ENCODE assay signal across 16 mouse cellular contexts in genomic region chr3:84319504-84319903, GRCm38 (mm10). TPM values are rescaled to one million over a fixed set of nuclear protein-coding genes. Genes with fewer than 3 reads are reported as not detected.
DNase-seq lines count a peak whose midpoint lies in the region; TF ChIP-seq lines count a peak whose summit lies in the region.
"Had no signal": no experiment of that assay in that cellular context is flagged by ENCODE, and none has a peak within 500 bp of the region (broad histone marks: within the 10 kb centered on the region; RNA-seq: fewer than 3 reads in every experiment).

No protein-coding gene starts in this region.

- H3K4me1 ChIP-seq in embryonic fibroblast, embryonic 13.5 days (ENCODE audit: control insufficient read depth, insufficient read depth, low read length) = peaks cover 12% of the 10 kb centered on the region

- H3K4me3 ChIP-seq in embryonic fibroblast, embryonic 13.5 days (ENCODE audit: insufficient read depth, low read length) = no peak overlapping the region
- H3K4me3 ChIP-seq: kidney, embryonic 15.5 days had no signal

- DNase-seq in heart, adult 18-20 months = peak; percentile 47 to 64
- DNase-seq in heart, adult 8-10 months (ENCODE audit: low spot score) = no peak
- DNase-seq in 3T3-L1 (ENCODE audit: low read depth, low spot score) = peak; percentile 98
- peak; percentile 44 for DNase-seq in heart, postnatal 4 days
- no peak for DNase-seq in left cerebral cortex, postnatal 10 days (ENCODE audit: extremely low spot score in 1 of 2, low spot score in 2 of 2)
- no peak for DNase-seq in urinary bladder, adult 2 months (ENCODE audit: low spot score)
- no peak for DNase-seq in ovary, adult 18-20 months (ENCODE audit: low spot score)
- DNase-seq: adrenal gland, adult 8-10 months; B cell, adult 2 months; forebrain, postnatal 0 days; gastrocnemius, postnatal 25 days; layer of hippocampus, adult 9-11 months had no signal

- no peak for TF ChIP-seq CTCF in embryonic fibroblast, embryonic 13.5 days (IDR thresholded peaks at IDR 0.05; ENCODE audit: borderline replicate concordance, insufficient read depth, low read length)

- intact Hi-C loops in left cerebral cortex, postnatal 10 days (cut with DNase I) = loop anchor here (10.0 kb wide), 1 partner anchor 225 kb away; no protein-coding TSS in a partner anchor

- no peak for TF ChIP-seq POLR2A in embryonic fibroblast, embryonic 13.5 days (IDR thresholded peaks at IDR 0.05; ENCODE audit: low read depth, low read length)

- peak overlapping the region; percentile 96 for H3K27ac ChIP-seq in embryonic fibroblast, embryonic 13.5 days (ENCODE audit: insufficient read depth, low read length)
- H3K27ac ChIP-seq: hindbrain, embryonic 14.5 days; kidney, embryonic 15.5 days had no signal

RNA-seq across cellular contexts. Expression of gene Trim2, which starts 12.8 kb away (rescaled TPM):
- total RNA-seq in heart, adult 18-20 months (2021) = 1 to 10 TPM; 6.2 to 7.0 TPM
- 1 to 10 TPM; 4.9 to 8.2 (median 6.7) TPM for total RNA-seq in heart, adult 8-10 months (2022)
- polyA plus RNA-seq in embryonic fibroblast, embryonic 13.5 days (2011; ENCODE audit: insufficient read length, low read depth, missing spikeins) = 17.5 and 20.6 TPM in 2 replicates
- total RNA-seq in heart, postnatal 4 days (2021) = 10 to 100 TPM in 1 of 2 experiments, 1 to 10 TPM in 1; 8.9 to 10.1 TPM
- total RNA-seq in left cerebral cortex, postnatal 10 days (2021) = 100 to 1,000 TPM; 186 to 212 TPM
- polyA plus RNA-seq in urinary bladder, adult 2 months (2012; rRNA removed) = 6.6 and 8.9 TPM in 2 replicates
- polyA plus RNA-seq: G1E had no signal

Comparison
In these comparisons a context has a peak if more than half of its experiments do, and no peak if none do; other contexts are left out.
1. DNase-seq: peak in heart, adult 18-20 months (2 of 2), 3T3-L1 (single experiment) and heart, postnatal 4 days (single experiment); none in heart, adult 8-10 months (single experiment), left cerebral cortex, postnatal 10 days (0 of 2), urinary bladder, adult 2 months (single experiment) and ovary, adult 18-20 months (single experiment).
2. RNA of gene Trim2, which starts 12.8 kb away (total RNA-seq): 186 to 212 TPM in left cerebral cortex, postnatal 10 days; 8.9 to 10.1 TPM in heart, postnatal 4 days, 4.9 to 8.2 TPM in heart, adult 8-10 months and 6.2 to 7.0 TPM in heart, adult 18-20 months; every median in the first group is over 10 times any median in the second.